Mouse (Mus musculus): ENCODE results near the gene Soat2.

Gene Soat2

DNA sequence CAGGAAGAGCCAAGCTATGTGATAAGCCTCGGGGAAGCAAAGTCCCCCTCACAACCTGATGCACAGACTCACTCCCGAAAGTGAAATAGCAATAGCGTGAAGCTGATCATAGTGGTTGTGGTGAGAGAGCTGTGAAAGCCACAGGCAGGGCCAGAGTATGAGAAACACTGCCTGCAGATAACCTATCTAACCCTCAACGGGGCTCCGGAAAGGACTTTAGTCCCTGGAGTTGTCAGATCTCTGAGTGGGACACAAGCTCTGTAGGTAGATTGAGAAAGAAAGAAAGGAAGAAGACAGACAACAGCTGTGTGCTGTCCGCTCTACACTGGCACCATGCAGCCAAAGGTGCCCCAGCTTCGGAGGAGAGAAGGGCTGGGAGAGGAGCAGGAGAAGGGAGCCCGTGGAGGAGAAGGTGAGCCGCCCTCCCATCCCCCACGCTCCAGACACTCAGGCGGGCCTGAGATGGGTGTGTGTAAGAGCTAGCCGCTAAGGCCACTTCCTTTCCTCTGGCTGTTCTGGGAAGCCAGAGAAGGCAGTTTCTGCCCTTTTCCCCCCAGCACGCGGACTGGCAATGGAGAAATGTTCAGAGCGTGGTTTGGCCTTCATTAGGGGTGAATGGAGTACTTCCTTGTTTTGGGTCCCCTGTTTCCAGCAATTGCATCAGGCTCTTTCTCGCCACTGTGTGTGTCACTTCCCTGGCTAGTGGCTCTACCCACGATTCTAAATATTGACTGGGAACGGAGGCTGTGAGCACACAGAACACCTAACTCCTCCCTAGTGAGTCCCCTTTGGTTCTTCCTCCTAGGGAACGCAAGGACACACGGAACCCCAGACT lies at the start of gene Soat2:
Gene Soat2 (plus strand): TSS at position 226 of the 835 bp plus-strand sequence.
- in situ Hi-C loops (cut with MboI, MseI): no loop called here

DNA sequence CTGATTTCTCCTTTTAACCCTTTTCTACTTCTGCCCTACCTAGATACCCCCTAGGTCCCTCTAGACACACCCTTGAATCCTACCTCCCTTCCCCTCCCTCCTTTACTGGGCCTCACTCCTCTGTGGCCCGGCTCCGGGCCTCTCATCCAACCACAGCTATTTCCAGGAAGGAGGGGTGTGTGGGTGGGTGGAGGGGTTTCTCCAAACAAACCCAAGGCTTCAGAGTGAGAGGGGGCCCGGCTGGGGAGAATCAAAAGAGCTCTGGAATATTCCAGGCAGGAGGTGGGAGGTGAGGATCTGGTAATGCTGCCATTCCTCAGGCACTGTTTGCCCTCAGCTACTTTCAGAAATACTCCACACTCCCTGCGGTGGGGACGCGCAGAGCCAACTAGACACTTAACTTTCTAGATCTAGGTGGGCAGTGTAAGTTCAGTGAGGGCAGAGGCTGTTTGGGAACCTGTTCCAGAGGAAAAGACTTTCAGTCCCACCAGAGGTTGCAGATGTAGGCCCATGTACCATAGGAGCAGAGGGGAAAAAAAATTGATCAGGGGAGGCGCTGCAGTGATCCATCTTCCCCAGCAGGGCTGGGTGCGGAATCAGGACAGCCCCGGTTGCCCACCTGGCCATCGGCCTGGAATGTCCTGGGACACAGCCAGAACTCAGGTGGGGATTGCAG lies 49.2 kb upstream of the Soat2 start:
- in situ Hi-C loops (cut with MboI, MseI): no loop called here

DNA sequence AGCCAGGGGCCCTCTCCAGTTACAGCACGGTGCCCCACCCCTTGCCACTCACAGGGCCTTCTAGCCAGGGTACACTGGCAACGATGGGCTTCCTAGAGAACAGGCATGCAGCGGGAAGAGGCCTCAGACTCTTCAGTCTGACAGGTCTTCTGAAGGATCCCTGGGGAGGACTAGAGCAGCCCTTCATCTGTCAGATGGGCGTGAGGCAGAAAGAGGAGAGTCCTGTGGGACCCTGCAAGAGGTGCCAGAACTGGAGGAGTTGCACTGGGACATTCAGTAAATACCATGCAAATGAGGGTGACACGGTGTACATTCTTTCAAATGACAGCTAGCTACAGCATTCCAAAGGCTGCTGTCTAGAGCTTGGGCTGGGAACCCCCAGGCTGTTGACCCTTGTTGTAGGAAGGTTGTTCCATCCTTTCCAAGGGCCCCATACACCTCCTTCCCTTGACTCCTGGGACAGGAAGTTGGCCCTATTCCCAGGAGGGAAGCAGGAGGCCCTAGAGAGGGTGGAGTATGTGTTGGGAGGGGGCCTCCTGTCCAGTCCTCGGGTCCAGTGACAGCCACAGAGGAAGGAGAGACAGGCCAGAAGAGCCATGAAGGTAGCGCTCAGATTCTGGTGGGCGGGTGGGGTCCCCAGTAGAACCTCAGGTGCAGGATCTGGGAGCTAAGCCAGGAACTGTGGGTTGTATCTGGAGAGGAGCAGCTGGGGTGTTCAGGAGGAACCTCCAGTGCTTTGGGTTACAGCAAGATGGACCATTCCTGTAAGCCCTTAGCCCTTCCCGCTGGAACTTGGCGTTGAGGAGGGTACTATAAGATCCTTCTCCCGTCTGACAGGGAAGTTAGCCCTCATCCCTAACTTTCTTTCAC lies 48.4 kb upstream of the Soat2 start:
- in situ Hi-C loops (cut with MboI, MseI): no loop called here

DNA sequence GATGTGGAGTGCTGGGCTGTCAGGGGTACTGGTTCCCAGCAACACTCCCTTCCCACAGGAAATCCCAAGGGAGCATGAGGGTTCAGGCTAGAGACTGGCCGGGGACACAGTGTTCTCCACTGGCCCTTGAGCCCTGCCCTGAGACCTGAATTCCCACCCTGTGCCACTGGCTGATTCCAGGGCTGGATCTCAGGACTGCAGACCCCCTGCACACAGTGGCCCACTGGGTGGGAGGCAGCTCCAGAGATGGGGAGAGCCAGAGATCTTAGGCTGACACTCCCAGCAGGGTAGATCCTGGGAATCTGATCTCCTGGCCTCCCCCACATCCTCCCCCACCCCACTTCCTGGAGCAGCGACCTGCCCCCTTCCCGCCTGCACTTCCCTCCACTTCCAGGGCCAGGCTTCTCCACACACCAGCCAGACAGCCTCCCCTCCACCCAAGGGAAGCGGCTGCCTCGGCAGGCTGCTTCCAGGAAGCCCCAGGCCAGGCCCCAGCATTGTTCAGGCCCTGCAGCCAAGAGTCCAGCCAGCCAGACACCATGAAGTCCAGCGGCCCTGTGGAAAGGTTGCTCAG lies 47.7 kb upstream of the Soat2 start:
- in situ Hi-C loops (cut with MboI, MseI): no loop called here

DNA sequence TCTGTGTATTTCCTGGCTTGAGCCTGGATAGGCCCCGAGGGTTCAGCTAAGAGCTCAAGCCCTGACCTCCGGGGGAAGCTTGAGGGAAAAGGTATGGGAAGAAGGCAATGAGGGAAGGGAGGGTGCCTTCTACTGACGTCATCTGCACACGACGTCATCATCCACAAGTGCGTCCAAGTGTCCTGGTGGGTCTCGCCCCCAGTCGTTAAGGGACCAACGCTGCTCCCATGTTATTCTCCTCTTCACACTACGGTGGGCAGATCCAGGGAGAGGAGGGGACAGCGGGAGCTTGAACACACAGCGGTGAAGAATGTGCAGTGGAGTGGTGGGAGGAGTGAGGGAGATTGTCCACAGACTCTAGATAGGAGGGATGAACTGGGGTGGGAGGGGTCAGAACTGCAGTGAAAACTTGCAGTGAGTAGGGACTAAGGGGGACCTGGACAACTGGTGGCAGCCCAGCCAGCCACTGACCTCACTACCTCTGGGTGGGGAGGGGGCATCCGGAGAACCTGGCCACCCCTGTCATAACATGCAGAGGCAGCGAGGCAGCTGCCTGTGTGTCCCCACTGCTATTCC lies 46.9 kb upstream of the Soat2 start:
- in situ Hi-C loops (cut with MboI, MseI): no loop called here

DNA sequence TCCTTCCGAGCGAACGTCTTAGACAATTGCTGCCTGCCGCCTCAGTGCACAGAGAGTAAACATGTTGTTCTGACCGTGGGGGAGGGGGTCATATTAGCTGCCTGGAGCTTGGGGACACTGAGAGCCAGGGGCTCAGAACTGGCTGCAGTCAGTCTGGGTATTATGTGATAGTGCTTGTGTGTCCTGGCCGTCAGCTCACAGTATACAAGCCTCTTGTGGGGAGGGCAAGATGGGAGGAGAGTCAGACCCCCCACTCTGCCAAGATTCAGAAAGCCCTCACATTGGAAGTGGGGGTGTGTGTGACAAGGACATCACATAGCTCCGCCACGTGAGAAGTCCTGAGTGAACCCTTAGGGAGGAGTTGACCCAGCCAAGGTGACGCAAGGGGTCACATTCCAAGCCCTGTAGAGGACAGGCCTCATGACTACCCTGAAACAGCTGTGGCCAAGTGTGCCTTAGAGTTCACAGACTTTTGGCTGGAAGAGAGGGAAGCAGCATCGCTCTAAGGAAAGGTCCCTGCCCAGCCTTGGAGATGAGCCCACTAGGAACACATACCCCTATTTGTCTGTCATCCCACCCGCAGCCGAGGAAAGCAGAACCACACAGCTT lies 46.3 kb upstream of the Soat2 start:
- in situ Hi-C loops (cut with MboI, MseI): no loop called here

DNA sequence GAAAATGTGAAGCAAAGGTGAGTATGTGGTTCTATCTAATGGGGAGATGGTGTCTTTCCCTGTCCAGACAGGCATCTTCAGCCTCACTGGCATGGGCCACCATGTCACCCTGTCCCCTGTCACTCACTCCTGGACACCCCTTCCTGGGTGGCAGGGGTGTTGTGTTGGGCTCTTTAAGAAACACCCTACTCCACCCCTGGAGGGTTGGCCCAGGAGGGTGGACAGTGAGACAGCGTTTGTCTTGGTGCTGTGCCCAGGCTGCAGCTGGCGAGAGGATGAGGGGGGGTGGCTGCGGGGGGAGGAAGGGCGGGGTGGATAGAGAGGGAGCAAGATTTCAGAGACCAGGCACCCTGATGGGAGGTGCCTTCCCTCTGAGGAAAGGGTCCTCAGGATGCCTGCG lies 45.0 kb upstream of the Soat2 start:
- in situ Hi-C loops (cut with MboI, MseI): no loop called here

DNA sequence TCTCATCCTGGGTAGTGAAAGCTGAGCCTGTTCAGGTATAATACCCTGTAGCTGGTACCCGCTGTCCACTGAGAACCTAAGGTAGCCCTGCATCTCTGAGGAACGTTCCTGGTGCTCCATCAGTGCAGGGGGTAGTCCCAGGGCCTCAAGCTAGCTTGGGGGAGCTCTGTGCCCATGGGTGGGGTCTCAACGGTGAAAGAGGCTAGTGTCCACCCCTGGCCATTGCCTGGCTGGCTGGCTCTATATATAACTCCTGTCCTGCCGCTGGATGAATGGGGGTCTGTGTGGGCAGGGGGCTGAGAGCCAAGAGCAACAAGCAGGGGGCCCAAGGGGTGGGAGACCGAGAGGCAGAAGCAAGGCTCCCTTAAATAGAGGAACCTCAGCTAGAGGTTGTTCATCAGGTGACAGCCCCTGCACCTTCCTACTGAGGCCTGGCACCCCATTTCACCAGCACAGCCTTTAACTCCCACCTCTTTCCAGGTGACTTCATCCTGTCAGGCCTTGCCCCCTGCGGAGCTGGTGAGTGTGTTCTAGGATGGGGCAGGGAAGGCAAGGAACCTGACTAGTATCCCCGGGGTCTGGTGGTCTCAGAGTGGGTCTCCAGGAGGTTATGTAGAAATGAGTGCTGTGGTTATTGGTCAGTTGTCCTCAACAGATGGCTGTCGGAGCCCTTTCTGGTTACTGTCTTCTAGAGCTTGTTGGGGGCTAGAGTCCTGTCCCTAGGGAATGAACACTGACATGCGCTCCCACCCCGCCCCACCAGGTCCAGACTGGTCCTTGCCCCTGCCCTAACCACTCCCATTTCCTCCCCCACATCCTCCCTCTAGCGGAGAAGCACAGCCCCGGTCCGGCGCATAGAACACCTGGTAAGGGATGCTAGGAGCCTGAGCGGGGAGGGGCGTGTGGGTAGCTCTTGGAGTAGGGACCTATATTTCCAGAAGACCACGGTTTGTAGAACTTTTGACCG lies 44.3 kb upstream of the Soat2 start:
- in situ Hi-C loops (cut with MboI, MseI): no loop called here

DNA sequence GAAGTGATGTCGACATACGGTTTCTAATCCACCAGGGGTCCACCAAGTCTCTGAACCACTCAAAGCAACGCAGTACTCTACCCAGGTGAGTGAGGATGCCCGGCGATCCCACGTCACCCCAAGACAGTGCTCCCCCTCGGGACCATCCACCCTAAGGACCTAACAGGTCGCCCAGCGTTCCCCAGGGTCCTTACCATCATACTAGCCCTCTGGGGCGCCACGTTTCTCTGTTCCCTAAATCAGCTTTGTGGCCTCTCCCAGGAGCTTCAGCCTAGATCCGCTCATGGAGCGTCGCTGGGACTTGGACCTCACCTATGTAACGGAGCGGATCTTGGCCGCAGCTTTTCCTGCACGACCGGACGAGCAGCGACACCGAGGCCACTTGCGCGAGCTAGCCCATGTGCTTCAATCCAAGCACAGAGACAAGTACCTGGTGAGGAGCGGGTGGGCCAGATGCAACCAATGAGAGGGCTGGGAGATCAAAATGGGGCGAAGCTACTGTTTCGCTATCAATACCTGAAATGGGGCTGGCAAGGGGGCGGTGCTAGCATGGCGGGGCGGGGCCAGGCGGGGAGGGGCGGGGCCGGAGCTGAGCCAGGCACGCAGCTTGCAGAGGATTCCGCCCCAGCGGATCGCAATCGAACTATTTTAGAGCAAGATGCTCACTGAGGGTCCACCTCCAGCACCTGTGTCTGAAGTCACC lies 43.4 kb upstream of the Soat2 start:
- in situ Hi-C loops (cut with MboI, MseI): no loop called here

DNA sequence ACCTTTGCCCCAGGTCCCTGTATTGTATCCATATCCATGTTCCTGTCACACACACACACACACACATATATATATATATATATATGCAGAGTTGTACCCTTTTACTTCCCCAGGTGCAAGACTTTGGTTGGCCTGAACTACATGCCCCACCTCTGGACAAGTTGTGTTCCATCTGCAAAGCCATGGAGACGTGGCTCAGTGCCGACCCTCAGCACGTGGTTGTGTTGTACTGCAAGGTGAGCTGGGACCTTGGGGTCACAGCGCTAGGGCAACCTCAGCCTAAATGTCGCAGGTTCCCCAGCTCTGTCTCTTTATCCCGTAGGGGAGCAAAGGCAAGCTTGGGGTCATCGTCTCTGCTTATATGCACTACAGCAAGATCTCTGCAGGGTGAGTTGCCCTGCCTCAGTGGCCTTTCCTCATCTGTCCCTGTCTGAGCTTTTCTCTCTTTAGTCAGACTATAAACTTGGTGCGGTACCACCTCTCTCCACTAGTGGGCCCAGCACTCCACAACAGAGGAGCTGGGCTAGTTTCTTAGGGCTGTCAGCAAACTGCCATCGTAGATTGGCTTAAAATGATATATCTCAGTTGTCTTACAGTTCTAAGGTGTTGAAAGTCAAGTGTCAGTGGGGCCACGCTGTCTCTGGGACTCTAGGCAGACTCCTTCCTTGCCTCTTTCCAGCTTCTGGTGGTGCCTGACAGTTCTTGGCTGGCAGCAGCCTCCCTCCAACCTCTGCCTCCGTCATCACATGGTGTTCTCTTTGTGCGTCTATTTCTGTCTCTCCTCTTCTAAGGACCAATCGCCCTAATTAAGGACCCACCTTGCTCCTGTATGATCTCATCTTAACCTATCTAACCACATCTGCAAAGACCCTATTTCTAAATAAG lies 42.4 kb upstream of the Soat2 start:
- in situ Hi-C loops (cut with MboI, MseI): no loop called here

DNA sequence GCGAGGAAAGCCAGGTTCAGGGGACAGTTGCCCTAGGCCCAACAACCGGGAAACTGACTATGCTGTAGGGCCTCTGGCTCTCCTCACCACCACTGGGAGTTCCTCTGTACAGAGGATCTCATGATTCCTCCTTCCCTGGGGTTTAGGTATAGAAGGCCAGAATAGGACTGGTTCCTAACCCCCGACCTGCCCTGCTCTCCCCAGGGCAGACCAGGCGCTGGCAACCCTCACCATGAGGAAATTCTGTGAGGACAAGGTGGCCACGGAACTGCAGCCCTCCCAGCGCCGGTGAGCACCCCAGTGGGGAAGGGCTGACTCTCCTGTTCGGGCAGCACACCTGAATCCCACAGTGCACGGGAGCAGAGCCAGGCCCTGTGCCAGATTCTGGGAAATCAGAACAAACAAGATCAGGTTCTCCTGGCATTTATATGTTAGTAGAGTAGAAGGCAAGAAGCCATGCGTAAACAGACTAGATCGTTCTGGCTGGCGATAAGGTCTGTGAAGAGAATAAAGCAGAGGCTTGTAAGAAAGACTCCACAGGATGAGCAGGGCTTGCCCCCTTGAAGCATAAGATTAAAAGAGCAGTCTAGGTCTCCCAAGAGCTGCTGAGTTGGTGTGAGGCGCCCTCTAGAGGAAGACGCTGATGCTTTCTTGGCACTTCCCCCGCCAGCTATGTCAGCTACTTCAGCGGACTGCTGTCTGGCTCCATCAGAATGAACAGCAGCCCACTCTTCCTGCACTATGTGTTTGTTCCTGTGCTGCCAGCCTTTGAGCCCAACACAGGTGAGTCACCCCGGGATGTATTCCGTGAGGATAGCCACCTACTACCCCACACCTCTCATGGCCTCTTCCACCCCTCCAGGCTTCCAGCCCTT lies 41.4 kb upstream of the Soat2 start:
- in situ Hi-C loops (cut with MboI, MseI): no loop called here

DNA sequence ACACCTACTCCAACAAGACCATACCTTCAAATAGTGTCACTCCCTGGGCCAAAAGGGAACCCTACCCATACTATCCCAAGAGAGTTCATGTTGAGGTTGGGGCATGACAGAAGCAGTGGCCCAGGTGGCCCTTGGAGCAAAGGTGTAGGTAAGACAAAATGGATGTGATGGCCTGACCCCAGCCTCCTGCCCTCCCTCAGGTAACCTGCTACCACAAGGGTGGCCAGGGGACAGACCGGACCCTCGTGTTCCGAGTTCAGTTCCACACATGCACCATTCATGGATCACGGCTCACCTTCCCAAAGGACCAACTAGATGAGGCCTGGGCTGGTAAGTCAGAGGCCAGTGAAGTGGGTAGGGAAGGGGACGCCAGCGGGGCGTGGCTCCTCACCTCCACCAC lies 40.1 kb upstream of the Soat2 start:
- in situ Hi-C loops (cut with MboI, MseI): no loop called here

DNA sequence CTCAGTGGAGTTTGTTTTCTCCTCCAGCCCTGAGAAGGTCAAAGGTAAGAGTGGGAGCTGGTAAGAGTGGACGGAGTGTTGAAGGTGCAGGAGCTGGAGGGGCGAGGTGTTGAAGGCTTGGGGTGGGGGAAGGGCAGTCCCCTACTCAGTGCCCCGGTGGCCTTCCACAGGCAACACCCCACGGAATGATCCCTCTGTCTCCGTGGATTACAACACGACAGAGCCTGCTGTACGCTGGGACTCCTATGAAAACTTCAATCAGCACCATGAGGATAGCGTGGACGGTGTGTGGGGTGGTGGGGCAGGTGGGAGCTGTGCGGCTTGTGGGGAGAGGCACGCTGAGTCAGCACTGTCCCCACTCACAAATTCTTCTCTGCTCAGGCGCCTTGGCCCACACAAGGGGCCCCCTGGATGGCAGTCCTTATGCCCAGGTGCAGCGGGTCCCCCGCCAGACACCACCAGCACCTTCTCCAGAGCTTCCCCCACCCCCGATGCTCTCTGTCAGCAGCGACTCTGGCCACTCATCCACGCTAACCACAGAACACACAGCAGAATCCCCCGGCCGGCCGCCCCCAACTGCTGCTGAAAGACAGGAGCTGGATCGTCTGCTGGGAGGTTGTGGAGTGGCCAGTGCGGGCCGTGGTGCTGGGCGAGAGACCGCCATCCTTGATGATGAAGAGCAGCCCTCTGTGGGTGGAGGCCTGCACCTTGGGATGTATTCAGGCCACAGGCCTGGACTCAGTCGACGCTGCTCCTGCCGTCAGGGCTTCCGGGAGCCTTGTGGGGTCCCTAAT lies 39.4 kb upstream of the Soat2 start:
- in situ Hi-C loops (cut with MboI, MseI): no loop called here

DNA sequence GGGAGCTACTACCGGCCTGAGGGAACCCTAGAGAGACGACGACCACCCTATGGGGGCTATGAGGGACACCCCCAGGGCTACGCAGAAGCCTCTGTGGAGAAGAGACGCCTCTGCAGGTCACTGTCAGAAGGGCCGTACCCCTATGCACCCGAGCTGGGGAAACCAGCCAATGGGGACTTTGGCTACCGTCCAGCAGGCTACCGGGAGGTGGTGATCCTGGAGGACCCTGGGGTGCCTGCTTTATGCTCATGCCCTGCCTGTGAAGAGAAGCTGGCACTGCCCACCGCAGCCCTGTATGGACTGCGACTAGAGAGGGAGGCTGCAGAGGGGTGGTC lies 38.9 kb upstream of the Soat2 start:
- in situ Hi-C loops (cut with MboI, MseI): no loop called here

DNA sequence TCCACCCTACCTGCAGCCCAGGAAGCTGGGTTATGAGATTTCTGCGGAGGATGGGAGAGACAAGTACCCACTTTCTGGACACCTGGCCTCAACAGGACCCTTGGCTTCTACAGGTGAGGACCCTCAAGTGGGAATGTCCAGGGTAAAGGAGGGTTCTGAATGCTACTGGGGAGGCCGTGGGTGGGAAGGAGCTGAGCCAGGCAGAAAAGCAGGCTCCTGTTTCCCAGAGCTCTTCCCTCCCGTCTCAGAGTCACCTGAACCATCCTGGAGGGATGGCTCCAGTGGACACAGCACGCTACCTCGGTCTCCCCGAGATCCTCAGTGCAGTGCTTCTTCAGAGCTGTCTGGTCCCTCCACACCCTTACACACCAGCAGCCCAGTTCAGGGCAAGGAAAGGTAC lies 38.1 kb upstream of the Soat2 start:
- in situ Hi-C loops (cut with MboI, MseI): no loop called here

DNA sequence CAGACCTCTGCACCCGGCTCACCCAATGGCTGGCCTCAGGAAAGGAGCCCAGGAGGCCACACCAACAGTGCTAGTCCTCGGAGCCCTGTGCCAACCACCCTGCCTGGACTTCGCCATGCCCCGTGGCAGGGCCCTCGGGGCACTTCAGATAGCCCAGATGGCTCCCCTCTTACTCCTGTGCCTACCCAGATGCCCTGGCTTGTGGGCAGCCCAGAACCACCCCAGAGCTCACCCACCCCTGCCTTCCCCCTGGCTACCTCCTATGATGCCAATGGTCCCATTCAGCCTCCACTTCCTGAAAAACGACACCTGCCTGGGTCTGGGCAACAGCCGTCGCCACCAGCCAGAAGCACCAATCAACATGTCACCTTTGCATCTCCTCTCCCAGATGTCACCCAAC lies 37.5 kb upstream of the Soat2 start:
- in situ Hi-C loops (cut with MboI, MseI): no loop called here

DNA sequence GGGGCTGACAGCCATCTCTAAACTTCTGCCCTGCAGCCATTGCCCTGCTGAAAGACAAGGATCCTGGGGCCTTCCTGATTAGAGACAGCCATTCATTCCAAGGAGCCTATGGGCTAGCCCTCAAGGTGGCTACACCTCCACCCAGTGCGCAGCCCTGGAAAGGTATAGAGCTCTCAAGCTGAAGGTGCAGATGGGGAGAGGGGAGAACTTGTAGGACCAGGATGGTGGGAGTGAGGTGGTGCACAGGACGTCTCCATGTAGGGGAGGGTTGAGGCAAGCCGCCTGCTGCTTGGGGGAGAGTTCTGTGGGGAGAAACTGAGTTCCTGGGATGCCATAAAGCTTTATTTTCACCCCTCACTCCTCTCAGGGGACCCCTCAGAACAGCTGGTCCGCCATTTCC lies 36.7 kb upstream of the Soat2 start:
- in situ Hi-C loops (cut with MboI, MseI): no loop called here

All from T-helper 17 cell (primary cell).